Mouse (Mus musculus) bone marrow macrophage, adult 2 months (primary cell): Measurements from ENCODE around the gene Rab3il1.

Experiments
- CTCF ChIP-seq: IDR thresholded peaks from 2 replicates; pipeline ENCODE4 v1.5.1; 2012; ENCODE audit warnings: low read depth, mild to moderate bottlenecking, low read length, moderate library complexity
- POLR2A ChIP-seq: IDR thresholded peaks from 2 replicates; pipeline ENCODE4 v1.6.1; 2012; ENCODE audit warnings: mild to moderate bottlenecking, low read depth, low read length, borderline replicate concordance

- TF ChIP-seq CTCF, result no peak
- TF ChIP-seq POLR2A, result no peak
Observed at GRCm38 (mm10) chr19:9987192-9987591, 14.3 kb upstream of the Rab3il1 start.
